Mouse (Mus musculus) spleen, adult 18-20 months (tissue): ENCODE data around the gene Tk1.
A peak's percentile ranks its signal among the peaks of the same experiment; 100 is the strongest.
"Not testable (repeated sequence)": the region's sequence is repeated elsewhere in the genome, so short reads cannot be mapped to it uniquely, and the experiment has no call there.

Experiments
- DNase-seq, 2 experiments: peaks; one replicate each; pipeline ENCODE4 v3.0.0; 2022; ENCODE audit warnings: mixed read lengths in 2 of 2

Gene Tk1

DNA sequence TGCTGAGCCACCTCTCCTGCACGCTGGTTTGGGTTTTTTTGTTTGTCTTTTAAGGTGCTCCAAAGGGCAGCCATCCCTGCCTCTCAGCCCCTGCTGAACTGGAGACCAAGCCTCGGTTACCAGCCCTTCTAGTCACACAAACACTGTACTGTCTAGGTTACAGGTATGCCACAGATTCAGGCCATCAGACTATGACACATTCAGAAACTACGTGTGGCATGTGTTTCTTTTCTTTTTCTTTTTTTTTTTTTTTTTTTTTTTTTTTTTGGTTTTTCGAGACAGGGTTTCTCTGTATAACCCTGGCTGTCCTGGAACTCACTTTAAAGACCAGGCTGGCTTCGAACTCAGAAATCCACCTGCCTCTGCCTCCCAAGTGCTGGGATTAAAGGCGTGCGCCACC is 37.4 kb downstream of the Tk1 start:
- not testable (repeated sequence) for DNase-seq

DNA sequence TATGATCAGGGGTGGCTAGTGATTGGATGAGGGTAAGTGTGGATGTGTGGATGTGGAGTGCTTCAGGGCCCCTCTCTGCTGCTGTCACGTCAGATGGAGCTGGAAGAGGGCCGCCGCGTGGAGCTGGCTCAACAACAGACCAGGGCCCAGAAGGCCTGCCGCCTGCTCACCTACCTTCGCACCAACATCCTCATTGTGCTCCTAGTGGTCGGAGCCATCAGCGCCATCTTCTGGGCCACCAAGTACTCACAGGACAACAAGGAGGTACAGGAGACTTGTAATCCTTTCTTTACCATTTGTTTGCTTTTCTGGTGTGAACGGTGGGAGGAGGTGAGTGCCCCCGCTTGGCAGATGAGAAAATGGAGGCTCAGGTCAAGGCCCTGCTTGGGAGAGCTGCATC is 39.6 kb downstream of the Tk1 start:
- DNase-seq = peak; percentile 64 to 72

DNA sequence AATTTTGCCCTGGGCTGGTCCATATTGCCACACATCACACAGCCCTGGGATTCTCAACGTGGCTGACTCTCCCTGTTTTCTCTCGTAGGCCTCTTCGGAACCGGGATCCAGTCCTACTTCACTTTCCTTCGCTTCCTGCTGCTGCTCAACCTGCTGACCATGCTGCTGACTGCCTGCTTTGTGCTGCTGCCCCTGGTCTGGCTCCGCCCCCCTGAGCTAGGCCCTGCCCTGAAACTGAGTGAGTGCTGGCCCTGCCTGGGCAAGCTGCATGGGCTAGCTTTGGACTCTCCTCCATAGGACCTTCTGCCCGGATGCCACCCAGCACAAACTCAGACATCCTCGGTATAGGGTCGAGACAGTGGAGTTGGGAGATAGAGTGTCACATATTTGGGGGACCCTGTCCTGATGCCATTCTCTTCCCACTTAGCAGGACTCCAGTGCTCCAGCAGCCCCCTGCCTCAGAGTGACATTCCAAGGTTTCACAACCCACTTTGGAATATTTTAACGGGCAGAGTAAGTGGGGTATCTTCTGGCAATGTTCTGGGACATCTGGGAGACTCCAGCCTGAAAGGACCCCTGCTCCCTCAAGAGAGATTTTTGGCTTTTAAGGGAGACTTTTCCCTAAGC is 42.1 kb downstream of the Tk1 start:
- peak; percentile 43 to 52 for DNase-seq

DNA sequence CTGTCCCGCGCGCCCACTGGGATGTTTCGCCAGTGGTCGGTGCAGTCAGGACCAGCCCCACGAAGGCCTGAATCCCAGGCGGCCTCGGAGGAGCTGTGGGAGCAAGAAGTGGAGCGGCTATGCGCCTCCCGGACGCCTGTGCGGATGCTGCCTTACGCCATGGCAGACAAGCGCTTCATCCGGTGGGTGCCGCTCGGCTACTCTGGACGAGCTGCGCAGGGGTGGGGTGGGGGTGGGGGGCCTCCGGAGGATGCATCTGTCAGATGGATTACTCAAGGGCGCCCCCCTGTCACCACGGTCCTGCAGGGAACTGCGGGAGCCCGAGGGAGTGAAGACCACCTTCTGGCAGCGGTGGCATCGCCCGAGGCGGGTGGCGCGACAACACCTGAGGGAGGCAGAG is 42.8 kb downstream of the Tk1 start:
- peak; percentile 74 to 78 for DNase-seq

DNA sequence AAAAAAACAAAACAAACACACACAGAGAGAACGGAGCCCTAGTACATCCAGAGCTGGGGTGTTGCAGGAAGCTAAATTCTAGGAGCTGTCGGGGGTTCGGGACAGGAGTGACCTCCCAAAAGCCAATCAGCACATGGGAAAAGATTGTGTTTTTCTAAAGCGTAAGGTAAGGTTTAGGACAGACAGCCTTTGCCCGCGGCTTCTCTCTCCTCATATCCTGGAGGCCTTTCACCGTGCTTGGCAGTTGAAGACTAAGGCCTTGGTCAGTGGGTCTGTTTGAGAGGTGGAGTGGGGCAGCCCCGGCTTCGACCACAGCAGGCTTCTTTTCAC is 43.2 kb downstream of the Tk1 start:
- no peak for DNase-seq

DNA sequence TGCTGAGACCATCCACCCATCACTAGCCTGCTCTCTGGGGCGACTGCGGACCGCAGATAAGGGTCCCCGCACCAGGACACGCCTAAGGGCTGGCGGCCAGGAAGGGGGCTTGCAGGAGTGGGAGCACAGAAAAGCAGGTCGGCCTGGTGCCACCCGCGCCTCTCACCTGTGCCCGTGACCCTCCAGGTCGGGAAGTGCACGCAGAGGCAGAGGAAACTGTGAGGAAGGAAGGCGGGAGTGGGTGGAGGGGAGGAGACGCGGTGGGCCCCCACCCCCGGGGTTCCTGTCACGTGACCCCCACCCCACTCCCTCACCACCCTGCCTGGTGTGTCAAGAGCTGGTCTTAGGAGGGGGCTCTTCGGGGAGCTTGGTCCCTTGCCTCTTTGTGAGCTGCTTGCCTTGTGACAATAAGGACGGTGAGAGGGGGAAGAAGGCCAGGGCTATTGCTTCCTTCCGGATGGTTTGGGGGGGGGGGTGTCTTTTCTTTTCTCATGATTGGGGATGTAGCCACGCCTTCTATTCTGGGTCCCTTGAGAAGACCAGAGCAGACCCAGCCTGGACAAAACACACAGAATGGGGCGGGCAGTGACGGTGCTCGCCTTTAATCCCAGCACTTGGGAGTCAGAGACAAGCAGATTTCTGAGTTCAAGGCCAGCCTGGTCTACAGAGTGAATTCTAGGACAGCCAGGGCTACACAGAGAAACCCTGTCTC is 43.7 kb downstream of the Tk1 start, which contains the start of the genes Tmc8 and Tmc6:
Gene Tmc8, plus strand, starts transcription at position 84 of the 712 bp plus-strand sequence.
Gene Tmc6, minus strand, starts transcription at position 206 of the 712 bp plus-strand sequence.
- DNase-seq = peak; percentile 81 to 84

DNA sequence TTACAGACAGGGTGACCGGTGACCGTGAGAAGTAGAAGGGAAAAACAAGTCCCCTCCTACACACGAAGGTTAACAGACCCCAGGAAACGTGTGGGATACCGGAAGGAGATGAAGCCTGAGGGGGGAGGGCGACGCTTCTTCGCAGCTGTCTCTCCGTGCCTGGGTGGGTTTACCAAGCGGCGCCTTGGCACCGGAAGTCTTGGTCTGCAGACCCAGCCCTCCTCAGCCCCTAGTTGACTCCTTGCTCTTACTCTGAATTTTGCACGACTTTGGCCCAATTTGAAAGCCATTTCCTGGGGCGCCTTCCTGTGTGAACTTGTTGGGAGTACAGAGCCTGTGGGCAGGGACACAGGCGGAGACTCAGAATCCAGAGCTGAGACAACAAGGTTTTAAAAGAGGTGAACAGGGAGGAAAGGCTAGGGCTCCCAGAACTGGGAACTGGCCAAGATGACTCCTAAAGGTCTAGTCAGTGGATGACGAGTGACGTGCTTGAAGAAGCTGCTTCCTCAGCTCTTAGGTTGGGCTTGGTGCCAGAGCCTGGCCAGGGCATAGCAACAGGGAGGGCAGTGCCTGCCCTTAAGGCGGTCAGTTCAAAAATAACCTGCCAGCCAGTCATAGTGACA is 44.6 kb downstream of the Tk1 start:
- peak; percentile 63 for DNase-seq

DNA sequence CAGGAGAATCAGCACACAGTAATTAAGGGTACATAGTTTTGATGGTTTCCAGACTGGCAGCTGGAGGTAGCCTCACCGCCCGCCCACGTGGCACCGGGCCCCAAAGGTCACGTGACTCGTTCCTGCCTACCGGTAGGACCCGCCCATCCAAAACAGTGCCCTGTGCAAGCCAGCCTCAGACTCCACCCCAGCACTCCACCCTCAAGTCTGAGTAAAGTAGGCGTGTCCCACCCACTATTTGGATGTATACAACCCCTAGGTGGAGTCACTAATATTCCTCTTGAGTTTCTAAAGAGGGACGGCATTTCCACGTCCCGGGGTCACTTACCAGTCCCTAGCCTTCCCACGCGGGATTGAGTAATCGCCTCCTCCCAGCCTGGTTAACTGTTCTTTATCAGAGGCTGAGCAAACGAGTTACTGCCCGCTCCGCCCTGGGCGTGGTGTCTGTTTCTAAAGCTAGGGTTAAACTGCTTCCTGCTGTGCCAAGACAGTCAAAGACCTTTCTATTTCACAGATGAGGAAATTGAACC is 45.2 kb downstream of the Tk1 start:
- peak; percentile 84 to 91 for DNase-seq

DNA sequence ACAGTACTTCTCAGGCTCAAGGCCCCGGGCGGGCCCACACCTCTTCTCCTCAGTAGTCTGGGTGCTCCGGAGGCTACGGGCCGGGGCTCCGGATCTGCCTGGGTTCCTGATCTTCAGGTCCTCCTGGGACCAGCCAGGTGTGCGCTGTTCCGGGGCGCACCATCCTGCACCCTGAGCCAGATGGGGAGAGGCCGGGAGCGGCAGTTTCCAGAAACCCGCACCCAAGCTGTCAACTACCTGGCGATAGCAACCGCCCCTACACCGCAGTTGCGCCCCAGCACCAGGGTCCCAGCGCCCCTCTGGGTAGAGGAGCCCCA is 45.7 kb downstream of the Tk1 start:
- no peak for DNase-seq

DNA sequence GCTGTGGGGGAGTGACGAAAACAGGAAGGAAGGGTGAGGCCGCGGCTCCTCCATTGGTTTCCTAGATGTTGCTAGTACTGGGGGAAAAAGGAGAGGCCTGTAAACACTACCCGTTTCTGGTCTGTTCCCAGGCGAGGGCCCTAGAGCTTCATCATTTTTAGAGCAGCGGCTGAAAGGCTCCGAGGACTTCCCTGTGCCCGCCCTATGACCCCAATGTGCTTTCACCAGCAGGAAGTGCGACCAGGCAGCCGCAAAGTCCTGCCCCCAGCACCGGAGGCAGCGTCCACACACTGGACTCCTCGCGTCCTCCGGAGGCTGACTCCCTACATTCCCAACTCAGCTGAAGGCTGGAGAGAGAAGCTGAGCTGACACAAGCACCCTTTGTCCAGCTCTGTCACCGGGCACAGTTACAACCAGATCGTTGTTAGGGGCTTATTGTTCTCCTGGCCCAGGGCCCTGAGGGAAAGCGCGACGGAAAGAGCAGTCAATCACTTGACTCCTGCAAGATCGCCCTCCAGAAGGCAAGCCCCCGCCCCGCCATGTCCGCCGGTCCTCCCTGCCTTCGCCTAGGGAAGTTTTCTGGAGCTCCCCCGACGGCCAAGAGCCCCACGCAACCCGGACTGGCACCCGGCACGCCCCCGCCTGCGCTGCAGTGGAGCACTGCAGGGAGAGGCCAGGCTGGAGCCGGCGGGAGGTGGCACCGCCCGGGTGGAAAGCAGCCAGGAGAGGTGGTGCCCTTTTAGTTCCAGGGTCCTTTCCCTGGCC is 46.3 kb downstream of the Tk1 start:
- peak; percentile 61 to 62 for DNase-seq

DNA sequence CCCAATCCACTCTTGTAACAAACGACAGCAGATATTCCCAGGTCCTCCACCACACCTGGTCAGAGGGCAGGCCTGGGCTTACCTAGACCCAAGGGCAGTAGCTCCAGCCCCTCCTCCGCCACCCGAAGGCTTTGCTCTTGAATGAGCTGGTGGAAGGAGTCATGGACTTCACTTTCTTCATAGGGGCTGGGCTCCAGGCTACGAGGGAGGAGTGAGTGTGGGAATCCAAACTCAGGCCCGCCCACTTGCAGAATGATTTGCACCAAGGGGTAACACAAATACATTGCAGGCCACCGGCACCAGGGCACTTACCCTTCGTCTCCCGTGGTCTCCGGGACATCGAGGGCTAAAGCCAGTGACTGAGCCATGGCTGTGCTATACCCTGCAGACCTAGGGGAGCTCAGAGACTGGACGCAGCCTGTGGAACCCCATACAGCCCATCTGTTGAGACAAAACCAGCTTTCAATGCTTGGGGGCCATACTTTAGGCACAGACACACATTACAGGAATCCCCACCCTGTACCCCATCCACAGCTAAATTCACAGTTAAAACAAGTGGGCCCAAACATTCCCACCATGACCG is 47.0 kb downstream of the Tk1 start:
- DNase-seq = no peak

DNA sequence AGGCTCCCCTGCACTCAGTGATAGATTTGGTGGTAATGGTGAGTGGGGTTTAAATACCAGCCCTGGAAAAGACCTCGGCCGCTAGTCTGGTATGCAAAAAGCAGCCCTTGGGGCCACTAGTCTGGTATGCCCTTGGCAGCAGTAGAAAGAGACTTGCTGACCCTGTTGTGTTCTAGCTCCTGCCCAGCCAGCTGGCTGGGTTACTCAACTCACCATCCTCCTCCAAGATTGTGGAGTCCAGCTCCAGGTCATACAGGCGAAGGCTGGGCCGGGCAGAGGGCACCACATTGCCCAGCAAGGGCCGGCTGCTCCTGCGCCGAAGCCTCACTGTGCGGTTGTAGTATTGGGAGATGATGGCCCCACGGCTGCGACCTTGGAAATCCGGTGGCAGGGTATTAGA is 47.9 kb downstream of the Tk1 start:
- DNase-seq = no peak

DNA sequence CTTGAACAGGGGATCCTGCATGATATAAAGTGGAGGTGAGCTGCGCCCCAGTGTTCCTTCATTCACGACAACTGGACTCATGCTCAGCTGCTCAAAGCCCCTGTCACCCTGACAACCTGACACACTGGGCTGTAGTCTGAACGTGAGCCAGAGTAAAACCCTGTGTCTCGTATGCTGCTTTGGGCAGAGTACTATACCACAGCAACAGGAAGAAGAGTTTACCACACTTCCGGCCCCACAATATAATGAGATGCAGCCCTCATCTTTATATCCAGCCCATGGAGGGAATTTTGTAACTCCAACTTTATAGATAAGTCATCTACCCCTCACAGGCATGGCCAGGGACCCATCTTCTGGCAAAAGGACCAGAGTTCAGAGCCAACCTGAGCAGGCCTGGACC is 48.8 kb downstream of the Tk1 start:
- no peak for DNase-seq

DNA sequence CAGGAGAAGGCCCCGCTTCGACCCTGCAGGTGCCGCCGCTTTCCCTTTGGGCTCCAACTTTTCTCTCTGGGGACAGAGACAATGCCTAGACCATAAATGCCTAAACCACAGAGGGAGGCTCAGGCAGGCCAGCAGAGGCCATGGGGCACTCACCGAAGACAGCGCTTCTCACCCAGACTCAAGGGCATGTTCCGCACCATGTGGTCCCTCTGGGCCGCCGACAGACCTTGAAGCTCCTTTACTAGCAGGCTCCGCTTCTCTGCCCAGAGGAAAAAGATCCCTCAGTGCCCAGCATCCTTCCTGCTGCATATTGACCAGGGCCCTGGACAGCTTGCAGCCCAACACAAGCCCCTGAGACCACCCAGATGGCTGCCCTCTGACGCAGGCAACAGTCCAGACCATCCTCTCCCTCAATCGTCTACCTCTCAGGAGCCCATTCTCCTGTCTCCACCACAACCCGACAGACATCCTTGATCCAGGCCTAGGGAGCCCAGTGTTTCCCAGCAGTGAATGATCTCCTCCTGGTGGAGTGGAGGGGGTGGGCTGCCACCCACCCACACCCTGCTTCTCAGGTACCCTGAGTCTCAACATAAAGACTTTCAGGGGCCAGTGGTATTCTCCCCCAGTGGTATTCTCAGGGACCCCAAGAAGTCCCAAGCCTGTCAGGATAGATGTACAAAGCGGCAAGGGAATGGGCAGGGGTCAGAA is 49.7 kb downstream of the Tk1 start:
- DNase-seq = no peak

DNA sequence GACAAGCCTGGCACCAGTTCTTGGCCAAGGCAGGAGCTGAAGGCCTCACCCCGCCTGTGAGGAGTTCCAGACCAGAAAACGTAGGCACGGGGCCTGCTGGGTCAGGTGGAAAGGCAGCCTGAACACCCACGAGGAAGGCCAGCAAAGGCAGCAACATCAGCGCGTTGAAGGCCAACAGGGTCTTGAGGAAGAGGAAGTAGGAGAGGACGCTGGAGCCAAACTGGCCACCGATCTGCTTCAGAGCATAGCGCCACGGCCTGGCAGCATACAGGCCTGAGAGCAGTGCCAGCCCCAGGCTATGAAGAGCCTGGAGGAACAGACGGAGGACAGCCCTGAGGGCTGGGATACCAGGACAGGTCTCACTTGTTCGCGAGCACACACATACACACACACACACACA is 50.4 kb downstream of the Tk1 start:
- DNase-seq = no peak

DNA sequence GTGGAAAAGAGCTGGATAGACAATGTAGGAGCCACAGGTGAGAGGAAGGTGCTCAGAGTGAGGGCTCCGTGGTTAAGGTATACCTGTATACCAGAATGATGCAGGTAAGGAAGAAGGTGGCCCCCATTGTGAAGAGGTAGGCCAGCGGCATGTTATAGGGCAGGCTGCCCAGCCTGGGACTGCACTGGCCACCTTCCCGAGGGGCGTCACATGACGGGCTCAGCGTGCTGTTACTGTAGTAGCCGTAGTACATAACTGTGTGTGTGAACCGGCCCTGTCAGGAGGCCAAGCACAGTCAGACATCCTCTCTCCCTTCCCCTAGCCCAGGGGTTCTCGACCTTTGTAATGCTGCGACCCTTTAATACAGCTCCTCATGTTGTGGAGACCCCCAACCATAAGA is 51.0 kb downstream of the Tk1 start:
- DNase-seq = no peak

DNA sequence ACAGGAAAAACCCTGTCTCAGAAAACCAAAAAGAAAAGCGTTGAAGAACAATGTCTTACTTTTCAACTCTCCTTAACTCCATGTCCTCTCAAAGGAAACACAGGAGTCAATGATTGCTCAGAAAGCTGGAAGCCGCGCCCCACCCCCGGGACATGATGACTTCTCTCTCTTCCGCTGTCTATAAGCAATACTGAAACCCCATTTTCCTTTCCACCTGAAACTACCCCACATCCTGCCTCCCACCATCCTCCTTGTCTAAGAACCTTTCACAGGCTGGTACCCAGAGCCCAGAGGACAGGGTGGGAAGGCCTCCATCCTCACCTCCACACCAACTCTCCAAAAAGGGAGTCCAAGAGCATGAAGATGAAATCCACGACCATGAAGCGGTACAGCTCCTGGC is 53.5 kb downstream of the Tk1 start:
- no peak for DNase-seq

DNA sequence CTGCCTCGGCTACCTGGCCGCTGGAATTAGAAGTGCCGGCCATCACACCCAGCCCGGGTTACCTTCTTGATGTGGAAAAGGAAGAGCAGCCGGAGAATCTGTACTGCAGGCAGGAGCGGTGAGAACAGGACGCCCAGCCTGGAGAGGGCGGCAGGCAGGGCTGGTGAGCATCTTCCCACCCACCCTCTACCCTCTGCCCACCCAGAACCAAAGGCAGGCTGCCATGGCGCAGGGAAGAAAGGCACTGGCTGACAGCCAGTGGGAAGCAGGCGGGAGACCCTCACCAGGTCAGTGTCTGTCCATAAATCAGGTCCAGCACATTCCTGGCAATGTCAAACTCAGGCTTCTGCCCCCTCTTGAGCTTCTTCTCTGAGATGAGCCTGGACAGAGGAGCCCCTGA is 55.5 kb downstream of the Tk1 start:
- DNase-seq = no peak

DNA sequence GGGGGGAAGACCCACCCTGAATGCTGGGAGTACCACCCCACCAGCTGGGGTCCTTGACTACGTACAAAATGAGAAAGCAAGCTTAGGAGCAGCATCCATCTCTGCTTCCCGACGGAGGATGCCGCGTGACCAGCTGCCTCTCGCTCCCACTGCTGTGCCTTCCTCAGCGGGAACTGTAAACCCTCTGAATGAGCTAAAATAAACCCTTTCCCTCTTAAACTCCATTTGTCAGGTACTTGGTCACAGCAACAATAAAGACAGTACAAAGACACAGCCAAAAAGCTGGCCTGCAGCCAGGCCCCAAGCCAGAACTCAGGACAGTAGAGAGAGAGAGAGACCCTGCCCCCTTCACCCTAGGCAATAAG is 56.2 kb downstream of the Tk1 start:
- DNase-seq = no peak

DNA sequence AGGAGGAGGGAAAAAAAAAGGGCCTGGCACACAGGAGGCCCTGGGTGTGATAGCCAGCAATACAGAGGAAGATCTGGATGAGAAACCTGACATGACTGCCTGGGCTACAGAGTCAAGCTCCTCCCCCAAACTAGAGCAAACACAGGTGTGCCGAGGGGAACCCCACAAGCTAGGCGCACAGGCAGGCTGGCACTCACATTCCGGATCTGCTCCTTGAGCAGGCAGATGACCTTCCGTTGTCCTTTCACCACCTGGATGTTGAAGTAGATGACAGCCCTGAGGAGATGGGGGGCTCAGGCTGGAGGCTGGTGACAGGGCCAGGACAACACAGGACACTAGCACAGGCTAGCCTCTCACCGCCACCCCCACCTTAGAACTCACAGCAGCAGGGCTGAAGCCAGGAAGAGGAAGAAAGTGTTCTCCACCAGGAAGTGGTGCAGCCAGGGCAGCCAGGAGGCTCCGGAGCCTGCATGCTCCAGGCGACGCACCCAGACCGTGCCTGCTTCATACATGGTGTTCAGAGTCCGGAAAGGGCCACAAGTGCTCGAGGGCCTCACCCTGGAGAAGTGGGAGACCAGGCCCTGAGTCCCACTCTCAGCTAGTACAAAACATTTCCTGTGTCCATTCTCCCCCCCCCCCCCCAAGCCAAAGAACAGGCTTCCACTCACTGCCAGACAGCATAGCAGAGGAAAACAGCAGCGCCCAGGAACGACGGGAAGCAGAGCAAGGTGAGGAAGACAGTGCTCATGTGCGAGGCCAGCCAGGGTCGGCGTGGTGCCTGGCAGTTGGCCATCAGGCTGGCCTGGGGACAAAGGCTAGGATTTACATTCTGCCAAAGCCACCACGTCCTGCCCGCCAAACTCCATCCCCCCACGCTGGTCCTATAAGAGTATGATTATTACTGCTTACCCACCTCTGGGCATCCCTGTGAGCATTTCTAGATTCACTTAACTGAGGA is 56.9 kb downstream of the Tk1 start:
- DNase-seq = no peak

DNA sequence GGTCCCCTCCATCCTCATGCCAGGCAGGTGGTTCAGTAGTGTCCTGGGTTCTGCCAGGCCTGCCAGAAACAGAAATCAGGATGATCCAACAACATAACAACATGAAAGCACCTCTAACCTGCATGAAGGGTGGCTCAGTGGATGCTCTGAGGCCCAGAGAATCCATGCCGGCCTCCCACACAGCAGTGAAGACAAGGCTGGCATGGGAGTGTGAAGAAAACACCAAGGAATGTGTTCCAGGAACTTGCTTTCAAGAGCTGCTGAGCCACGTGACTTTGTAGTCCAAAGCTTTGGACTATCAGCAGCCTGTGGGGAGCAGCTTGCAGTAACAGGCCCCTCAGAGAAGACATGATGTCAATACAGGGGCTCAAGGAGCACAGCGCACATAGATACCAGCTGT is 59.6 kb downstream of the Tk1 start:
- no peak for DNase-seq
